Mouse (Mus musculus): ENCODE data around the gene Psg29.

The Psg29 gene

GRCm38 (mm10) chr7:17203177-17203576, at the start of gene Psg29:
Gene Psg29 (plus strand): TSS chr7:17203477.
- DNase-seq (ENCODE audit: low read depth, low spot score): no peak

- peak; percentile 58 for DNase-seq (ENCODE audit: low read depth, low spot score)
Measured at GRCm38 (mm10) chr7:17155634-17156033, 47.6 kb upstream of the Psg29 start.

- no peak for DNase-seq (ENCODE audit: low read depth, low spot score)
Measured at GRCm38 (mm10) chr7:17156885-17157677, 46.2 kb upstream of the Psg29 start.

GRCm38 (mm10) chr7:17159011-17159410, 44.3 kb upstream of the Psg29 start:
- DNase-seq (ENCODE audit: low read depth, low spot score): peak; percentile 3

- DNase-seq (ENCODE audit: low read depth, low spot score): no peak
Measured at GRCm38 (mm10) chr7:17171827-17172226, 31.4 kb upstream of the Psg29 start.

GRCm38 (mm10) chr7:17205530-17206184, 2.4 kb downstream of the Psg29 start:
- no peak for DNase-seq (ENCODE audit: low read depth, low spot score)
